In the genomic region with DNA sequence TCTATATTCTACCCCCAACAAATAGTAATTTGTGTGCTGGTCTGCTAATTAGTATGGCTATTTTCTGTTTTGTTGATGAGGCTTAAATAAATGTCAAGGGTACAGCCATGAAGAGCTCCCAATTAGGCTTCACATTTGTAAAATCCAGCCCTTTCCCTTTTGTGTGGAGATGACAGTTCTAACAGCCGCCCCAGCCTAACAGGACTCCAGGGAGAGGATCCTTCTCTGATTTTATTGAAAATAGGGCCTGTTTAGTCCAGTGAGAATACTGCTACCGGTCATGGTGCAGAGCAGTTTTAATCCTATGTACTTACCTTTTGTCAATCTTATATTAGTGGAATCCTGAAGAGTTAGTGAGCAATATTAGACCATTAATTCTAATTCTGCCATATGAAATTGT, we compare ENCODE assay signal across 28 mouse cellular contexts.
A peak's percentile ranks its signal among the peaks of the same experiment; 100 is the strongest.
DNase-seq lines count a peak whose midpoint lies in the region; ATAC-seq and TF ChIP-seq lines count a peak whose summit lies in the region.
"Had no signal": no experiment of that assay in that cellular context is flagged by ENCODE, and none has a peak within 500 bp of the region (broad histone marks: within the 10 kb centered on the region; RNA-seq: fewer than 3 reads in every experiment).

No protein-coding gene starts in this region.

- WGBS in hindbrain, embryonic 13.5 days, result 23% methylated on average over 2 of the region's 2 CpGs
- 60% methylated on average over 2 of the region's 2 CpGs for WGBS in hindbrain, postnatal 0 days
- 4% methylated on average over 2 of the region's 2 CpGs for WGBS in forebrain, embryonic 13.5 days
- WGBS in forebrain, embryonic 15.5 days, result 17% methylated on average over 2 of the region's 2 CpGs
- WGBS in midbrain, embryonic 16.5 days, result 25% methylated on average over 2 of the region's 2 CpGs

- no peak for TF ChIP-seq CTCF in hindbrain, postnatal 0 days (IDR thresholded peaks at IDR 0.05; ENCODE audit: low read depth)

- DNase-seq in hindbrain, postnatal 0 days (ENCODE audit: low spot score), result no peak
- DNase-seq in heart, adult 18-20 months, result no peak
- no peak for DNase-seq in adrenal gland, adult 8-10 months
- DNase-seq: adrenal gland, postnatal 36 days; B cell, adult 2 months; cerebellum, adult 8-10 months; cerebellum, postnatal 36 days; gastrocnemius, adult 2 months; heart, postnatal 10 days; kidney, adult 11 months; kidney, postnatal 25 days; lung, postnatal 4 days; right cerebral cortex, adult 18-20 months; right cerebral cortex, postnatal 4 days; thymus, adult 2 months; thymus, postnatal 4 days had no signal

- H3K36me3 ChIP-seq in hindbrain, embryonic 13.5 days, result no peaks in the 10 kb centered on the region
- H3K36me3 ChIP-seq in hindbrain, postnatal 0 days (ENCODE audit: insufficient read depth, low read length), result no peaks in the 10 kb centered on the region
- H3K36me3 ChIP-seq in forebrain, embryonic 13.5 days (ENCODE audit: poor library complexity, severe bottlenecking), result no peaks in the 10 kb centered on the region
- H3K36me3 ChIP-seq in forebrain, embryonic 15.5 days, result no peaks in the 10 kb centered on the region
- no peaks in the 10 kb centered on the region for H3K36me3 ChIP-seq in midbrain, embryonic 16.5 days (ENCODE audit: control insufficient read depth, insufficient read depth, low read length)
- H3K36me3 ChIP-seq: neural tube, embryonic 15.5 days had no signal

- no peaks in the 10 kb centered on the region for H3K9me3 ChIP-seq in hindbrain, embryonic 13.5 days
- H3K9me3 ChIP-seq in hindbrain, postnatal 0 days (ENCODE audit: low read length), result no peaks in the 10 kb centered on the region
- no peaks in the 10 kb centered on the region for H3K9me3 ChIP-seq in forebrain, embryonic 13.5 days (replicated peaks)
- H3K9me3 ChIP-seq in forebrain, embryonic 15.5 days, result no peaks in the 10 kb centered on the region
- no peaks in the 10 kb centered on the region for H3K9me3 ChIP-seq in midbrain, embryonic 16.5 days (replicated peaks; ENCODE audit: control insufficient read depth, low read length, poor library complexity, severe bottlenecking)
- H3K9me3 ChIP-seq: heart, embryonic 13.5 days; limb, embryonic 13.5 days; megakaryocyte, embryonic 14.5 days; neural tube, embryonic 15.5 days had no signal

- ATAC-seq in hindbrain, embryonic 13.5 days (ENCODE audit: low FRiP score), result no peak
- no peak for ATAC-seq in hindbrain, postnatal 0 days
- peak; percentile 58 for ATAC-seq in forebrain, embryonic 13.5 days
- ATAC-seq in forebrain, embryonic 15.5 days (replicated peaks), result peak; percentile 56; the same call in 1 of the 2 replicates
- ATAC-seq in midbrain, embryonic 16.5 days, result peak; percentile 74
- ATAC-seq: inflammation-experienced regulatory T-cells, adult 6 months; lung, postnatal 0 days had no signal

- H3K4me1 ChIP-seq in hindbrain, embryonic 13.5 days (replicated peaks), result peaks cover 7% of the 10 kb centered on the region
- H3K4me1 ChIP-seq in hindbrain, postnatal 0 days (ENCODE audit: insufficient read depth, low read length), result no peaks in the 10 kb centered on the region
- H3K4me1 ChIP-seq in forebrain, embryonic 13.5 days, result peaks cover 12% of the 10 kb centered on the region
- H3K4me1 ChIP-seq in forebrain, embryonic 15.5 days, result peaks cover 9% of the 10 kb centered on the region
- H3K4me1 ChIP-seq in midbrain, embryonic 16.5 days (ENCODE audit: control insufficient read depth, insufficient read depth, low read length), result peaks cover 3% of the 10 kb centered on the region; the same call in 1 of the 2 replicates
- H3K4me1 ChIP-seq: heart, embryonic 13.5 days; limb, embryonic 13.5 days; neural tube, embryonic 15.5 days had no signal

- peak overlapping the region; percentile 23; the same call in 1 of the 2 replicates for H3K27ac ChIP-seq in hindbrain, embryonic 13.5 days
- no peak overlapping the region for H3K27ac ChIP-seq in hindbrain, postnatal 0 days
- peak overlapping the region; percentile 55 for H3K27ac ChIP-seq in forebrain, embryonic 13.5 days
- H3K27ac ChIP-seq in forebrain, embryonic 15.5 days (replicated peaks), result peak overlapping the region; percentile 56
- H3K27ac ChIP-seq in midbrain, embryonic 16.5 days (ENCODE audit: low read length), result no peak overlapping the region
- H3K27ac ChIP-seq: gastrocnemius, adult 2 months; heart, embryonic 13.5 days; limb, embryonic 13.5 days; neural tube, embryonic 15.5 days; stomach, postnatal 0 days had no signal

- H3K4me2 ChIP-seq in hindbrain, embryonic 13.5 days, result no peak overlapping the region
- H3K4me2 ChIP-seq in hindbrain, postnatal 0 days (ENCODE audit: low read depth, low read length), result no peak overlapping the region
- no peak overlapping the region for H3K4me2 ChIP-seq in forebrain, embryonic 13.5 days
- no peak overlapping the region for H3K4me2 ChIP-seq in forebrain, embryonic 15.5 days (replicated peaks)
- no peak overlapping the region for H3K4me2 ChIP-seq in midbrain, embryonic 16.5 days (ENCODE audit: low read length)
- H3K4me2 ChIP-seq: heart, embryonic 13.5 days; limb, embryonic 13.5 days; liver, embryonic 11.5 days; neural tube, embryonic 15.5 days had no signal

- no peak overlapping the region for H3K9ac ChIP-seq in hindbrain, embryonic 13.5 days
- no peak overlapping the region for H3K9ac ChIP-seq in hindbrain, postnatal 0 days (replicated peaks; ENCODE audit: low read length)
- H3K9ac ChIP-seq in forebrain, embryonic 13.5 days, result no peak overlapping the region
- H3K9ac ChIP-seq in forebrain, embryonic 15.5 days (replicated peaks), result no peak overlapping the region
- H3K9ac ChIP-seq in midbrain, embryonic 16.5 days (ENCODE audit: low read depth, low read length), result no peak overlapping the region
- H3K9ac ChIP-seq: heart, embryonic 13.5 days; limb, embryonic 13.5 days; neural tube, embryonic 15.5 days had no signal

- no peaks in the 10 kb centered on the region for H3K27me3 ChIP-seq in hindbrain, embryonic 13.5 days
- no peaks in the 10 kb centered on the region for H3K27me3 ChIP-seq in hindbrain, postnatal 0 days (ENCODE audit: insufficient read depth, low read length)
- no peaks in the 10 kb centered on the region for H3K27me3 ChIP-seq in forebrain, embryonic 13.5 days
- H3K27me3 ChIP-seq in forebrain, embryonic 15.5 days, result no peaks in the 10 kb centered on the region
- H3K27me3 ChIP-seq in midbrain, embryonic 16.5 days (ENCODE audit: control insufficient read depth, insufficient read depth, low read depth, low read length), result no peaks in the 10 kb centered on the region
- H3K27me3 ChIP-seq: heart, embryonic 13.5 days; limb, embryonic 13.5 days; megakaryocyte, embryonic 14.5 days; neural tube, embryonic 15.5 days had no signal

- no peak overlapping the region for H3K4me3 ChIP-seq in hindbrain, embryonic 13.5 days
- H3K4me3 ChIP-seq in hindbrain, postnatal 0 days (ENCODE audit: low read length), result no peak overlapping the region
- no peak overlapping the region for H3K4me3 ChIP-seq in forebrain, embryonic 13.5 days
- no peak overlapping the region for H3K4me3 ChIP-seq in forebrain, embryonic 15.5 days
- no peak overlapping the region for H3K4me3 ChIP-seq in midbrain, embryonic 16.5 days (ENCODE audit: low read depth, low read length)
- H3K4me3 ChIP-seq: gastrocnemius, adult 2 months; heart, embryonic 13.5 days; limb, embryonic 13.5 days; megakaryocyte, embryonic 14.5 days; neural tube, embryonic 15.5 days had no signal

Comparison
In these comparisons a context has a peak if more than half of its experiments do, and no peak if none do; other contexts are left out.
1. H3K27ac ChIP-seq: peak in hindbrain, embryonic 13.5 days (single experiment), forebrain, embryonic 13.5 days (single experiment) and forebrain, embryonic 15.5 days (single experiment); none in hindbrain, postnatal 0 days (single experiment) and midbrain, embryonic 16.5 days (single experiment).
2. ATAC-seq: peak in forebrain, embryonic 13.5 days (single experiment), forebrain, embryonic 15.5 days (single experiment) and midbrain, embryonic 16.5 days (single experiment); none in hindbrain, embryonic 13.5 days (single experiment) and hindbrain, postnatal 0 days (single experiment).